Mouse (Mus musculus) testis, adult 2 months (tissue): ENCODE data around the gene Hoxa11.

Source experiments
- CTCF ChIP-seq: fragments of 200-500 bp; IDR thresholded peaks from 2 replicates; pipeline ENCODE4 v1.5.1; 2012; ENCODE audit warnings: low read depth, mild to moderate bottlenecking, inconsistent platforms, low read length, moderate library complexity; ENCODE audit not compliant: control insufficient read depth, insufficient read depth, insufficient replicate concordance
- POLR2A ChIP-seq: fragments of 200-500 bp; IDR thresholded peaks from 2 replicates; pipeline ENCODE4 v1.6.1; 2012; ENCODE audit warnings: low read depth, mild to moderate bottlenecking, inconsistent platforms, low read length, moderate library complexity; ENCODE audit not compliant: control insufficient read depth

DNA sequence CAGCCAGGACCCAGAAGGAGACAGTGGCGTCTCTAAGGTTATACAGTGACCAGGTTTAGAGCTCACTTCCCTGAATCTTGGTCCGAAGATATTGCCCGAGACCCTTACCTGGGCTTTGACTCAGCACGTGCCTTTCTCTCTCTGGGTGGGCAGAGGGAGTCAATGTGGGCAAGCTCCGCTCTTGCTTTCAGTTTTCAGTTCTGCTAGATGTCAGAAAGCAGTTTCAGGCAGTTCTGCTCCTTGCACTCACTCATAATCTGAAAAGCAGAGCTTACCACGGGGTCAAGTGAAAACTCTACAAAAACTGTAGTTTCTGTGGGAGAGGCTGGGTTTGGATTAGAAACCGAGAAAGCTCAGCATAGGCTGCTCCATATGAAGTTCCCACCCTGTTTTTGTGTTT, 46.7 kb upstream of the Hoxa11 start:
- TF ChIP-seq CTCF = no peak
- TF ChIP-seq POLR2A = no peak
